Mouse (Mus musculus) central nervous system, embryonic 14 days (tissue): ENCODE results near the gene Naa16. TPM values are rescaled to one million over a fixed set of nuclear protein-coding genes. Genes with fewer than 3 reads are reported as not detected.

Source experiments
- polyA plus RNA-seq: library from polyadenylated mRNA; depleted of rRNA; stranded (reverse); fragments of >200 nt; gene quantifications from 2 replicates; pipeline ENCODE4 v1.2.3, GENCODE M21; 2012; rRNA removed

Naa16 gene
- polyA plus RNA-seq = 16.3 and 17.6 TPM in 2 replicates

GRCm38 (mm10) chr14:79390265-79390926 lies at the start of gene Naa16:
TSS of gene Naa16 (minus strand) at chr14:79390778.

GRCm38 (mm10) chr14:79425979-79426729 lies 35.6 kb upstream of the Naa16 start, which contains the start of gene Kbtbd7:
TSS of gene Kbtbd7 (plus strand) at chr14:79426511.

GRCm38 (mm10) chr14:79397321-79398122 lies 6.9 kb upstream of the Naa16 start, which contains the start of gene Mtrf1:
TSS of gene Mtrf1 (plus strand) at chr14:79397772.

GRCm38 (mm10) chr14:79301466-79301875 lies 89.1 kb downstream of the Naa16 start, which contains the start of gene Rgcc:
TSS of gene Rgcc (minus strand) at chr14:79301645.

Other genes with a start within 250 kb of the Naa16 start
- gene Zfp957, start 143.4 kb downstream of the Naa16 start, polyA plus RNA-seq = not detected in 2 replicates
- gene Rgcc, start 89.1 kb downstream of the Naa16 start, polyA plus RNA-seq = 42.7 and 50.7 TPM in 2 replicates
- gene Mtrf1, start 7.0 kb upstream of the Naa16 start, polyA plus RNA-seq = 6.7 and 7.1 TPM in 2 replicates
- 13.0 and 15.8 TPM in 2 replicates for gene Kbtbd7, start 35.7 kb upstream of the Naa16 start, polyA plus RNA-seq
- 2.0 and 3.0 TPM in 2 replicates for gene Kbtbd6, start 61.1 kb upstream of the Naa16 start, polyA plus RNA-seq
- 5.5 and 6.8 TPM in 2 replicates for gene Elf1, start 90.4 kb upstream of the Naa16 start, polyA plus RNA-seq
- 24.2 and 28.2 TPM in 2 replicates for gene Wbp4, start 90.7 kb upstream of the Naa16 start, polyA plus RNA-seq
- gene Sugt1, start 196.9 kb upstream of the Naa16 start, polyA plus RNA-seq = 62.8 and 69.9 TPM in 2 replicates